Mouse (Mus musculus) CD4-positive helper T cell, adult 2 months (primary cell): Measurements from ENCODE around the gene C77080.

ENCODE experiments used
- DNase-seq: peaks from one replicate; pipeline ENCODE4 v3.0.0-alpha.2; 2012; ENCODE audit warnings: low read depth, missing footprints, low spot score

C77080 gene

GRCm38 (mm10) chr4:129261196-129261595 is at the start of gene C77080:
C77080 (minus strand) TSS chr4:129261404.
- DNase-seq: no peak

GRCm38 (mm10) chr4:129307936-129308335 is 46.7 kb upstream of the C77080 start:
- no peak for DNase-seq

GRCm38 (mm10) chr4:129304306-129304705 is 43.1 kb upstream of the C77080 start:
- no peak for DNase-seq

GRCm38 (mm10) chr4:129303816-129304215 is 42.6 kb upstream of the C77080 start:
- DNase-seq: no peak

- no peak for DNase-seq
Measured at GRCm38 (mm10) chr4:129303401-129303800, 42.2 kb upstream of the C77080 start.

GRCm38 (mm10) chr4:129299121-129299520 is 37.9 kb upstream of the C77080 start:
- no peak for DNase-seq

GRCm38 (mm10) chr4:129297724-129298123 is 36.5 kb upstream of the C77080 start:
- DNase-seq: no peak

- no peak for DNase-seq
Measured at GRCm38 (mm10) chr4:129296066-129296465, 34.9 kb upstream of the C77080 start.

- no peak for DNase-seq
Measured at GRCm38 (mm10) chr4:129295188-129295587, 34.0 kb upstream of the C77080 start.

- DNase-seq: no peak
Measured at GRCm38 (mm10) chr4:129293702-129294101, 32.5 kb upstream of the C77080 start.

- DNase-seq: no peak
Measured at GRCm38 (mm10) chr4:129292831-129293230, 31.6 kb upstream of the C77080 start.

- no peak for DNase-seq
Measured at GRCm38 (mm10) chr4:129289671-129290070, 28.5 kb upstream of the C77080 start.

GRCm38 (mm10) chr4:129288067-129288466 is 26.9 kb upstream of the C77080 start:
- DNase-seq: no peak

GRCm38 (mm10) chr4:129287472-129287981 is 26.3 kb upstream of the C77080 start, which contains the start of gene Sync:
Sync (plus strand) TSS chr4:129287617.
- DNase-seq: no peak

- no peak for DNase-seq
Measured at GRCm38 (mm10) chr4:129286683-129287471, 25.7 kb upstream of the C77080 start.

GRCm38 (mm10) chr4:129286001-129286682 is 24.9 kb upstream of the C77080 start:
- no peak for DNase-seq

- DNase-seq: no peak
Measured at GRCm38 (mm10) chr4:129284685-129285084, 23.5 kb upstream of the C77080 start.

GRCm38 (mm10) chr4:129283226-129283625 is 22.0 kb upstream of the C77080 start:
- DNase-seq: no peak

GRCm38 (mm10) chr4:129282786-129283185 is 21.6 kb upstream of the C77080 start:
- DNase-seq: no peak

GRCm38 (mm10) chr4:129276453-129276865 is 15.3 kb upstream of the C77080 start:
- peak; percentile 90 for DNase-seq

GRCm38 (mm10) chr4:129272756-129273046 is 11.5 kb upstream of the C77080 start:
- peak; percentile 34 for DNase-seq

GRCm38 (mm10) chr4:129271991-129272755 is 11.0 kb upstream of the C77080 start:
- peak; percentile 83 for DNase-seq
